Mouse (Mus musculus): ENCODE measurements around the gene Olfr937. TPM values are rescaled to one million over a fixed set of nuclear protein-coding genes. Genes with fewer than 3 reads are reported as not detected.

Olfr937 gene
- not detected in 2 replicates for polyA plus RNA-seq (2015; fragmentation: Nextera tagmentation; extraction: Ambion mirVana)

DNA sequence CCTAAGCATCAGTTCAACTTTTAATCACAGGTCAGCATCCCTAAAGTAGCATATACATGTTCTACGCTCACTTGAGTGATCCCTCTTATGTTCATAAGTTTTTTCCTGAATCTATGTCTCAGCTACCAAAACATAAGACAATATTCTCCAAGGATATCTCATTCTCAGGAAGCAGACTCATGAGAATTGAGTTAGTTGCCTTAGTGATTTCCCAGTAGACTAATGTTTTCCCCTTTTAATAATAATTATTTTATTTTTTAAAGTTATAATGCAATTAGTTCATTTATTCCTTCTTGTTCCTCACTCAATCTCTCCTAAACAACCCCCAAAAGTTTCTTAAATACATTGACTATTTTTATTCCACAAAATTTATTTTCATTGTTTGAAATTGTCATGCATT lies at the start of gene Olfr937:
Olfr937 (minus strand) TSS at position 101 of the 400 bp plus-strand sequence.
- ATAC-seq (ENCODE audit: insufficient read depth), result no peak
- no peak within 1 kb of the TSS for H3K4me2 ChIP-seq
- H3K4me1 ChIP-seq (replicated peaks), result no peaks in the 10 kb centered on the region
- H3K27ac ChIP-seq (replicated peaks), result no peak within 1 kb of the TSS
- WGBS (ENCODE audit: insufficient replicate concordance), result 60% methylated on average over 1 of the region's 1 CpGs
- H3K4me3 ChIP-seq (replicated peaks), result no peak within 1 kb of the TSS
- no peaks in the 10 kb centered on the region for H3K27me3 ChIP-seq
- no peaks in the 10 kb centered on the region for H3K36me3 ChIP-seq (replicated peaks)
- no peak within 1 kb of the TSS for H3K9ac ChIP-seq
- H3K9me3 ChIP-seq (replicated peaks), result no peaks in the 10 kb centered on the region

DNA sequence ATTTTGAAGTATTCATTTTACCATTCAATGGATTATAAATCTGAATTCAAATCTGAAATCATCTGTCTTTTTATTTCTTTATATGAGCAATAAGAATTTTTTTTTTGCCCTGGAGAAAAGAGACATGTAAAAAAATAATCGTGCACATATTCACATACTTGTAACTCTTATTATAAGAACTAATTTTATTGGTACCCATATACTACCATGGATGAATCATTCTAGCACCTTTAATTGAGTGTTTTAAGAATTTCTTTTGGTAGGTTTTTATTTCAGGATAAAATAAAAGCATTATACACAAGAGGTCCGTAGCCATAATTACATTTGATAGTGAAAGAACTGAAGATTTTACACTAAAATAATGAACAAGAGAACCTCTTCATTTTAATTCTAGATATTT lies 14.0 kb upstream of the Olfr937 start, which contains the start of gene Olfr938:
Olfr938 (minus strand) TSS at position 101 of the 400 bp plus-strand sequence.
- no peaks in the 10 kb centered on the region for H3K36me3 ChIP-seq (replicated peaks)
- no peak within 1 kb of the TSS for H3K4me2 ChIP-seq
- no peak for ATAC-seq (ENCODE audit: insufficient read depth)
- no peaks in the 10 kb centered on the region for H3K27me3 ChIP-seq
- H3K9ac ChIP-seq, result no peak within 1 kb of the TSS
- 60% methylated on average over 2 of the region's 2 CpGs for WGBS (ENCODE audit: insufficient replicate concordance)
- H3K4me1 ChIP-seq (replicated peaks), result no peaks in the 10 kb centered on the region
- H3K27ac ChIP-seq (replicated peaks), result no peak within 1 kb of the TSS
- H3K9me3 ChIP-seq (replicated peaks), result no peaks in the 10 kb centered on the region
- H3K4me3 ChIP-seq (replicated peaks), result no peak within 1 kb of the TSS

DNA sequence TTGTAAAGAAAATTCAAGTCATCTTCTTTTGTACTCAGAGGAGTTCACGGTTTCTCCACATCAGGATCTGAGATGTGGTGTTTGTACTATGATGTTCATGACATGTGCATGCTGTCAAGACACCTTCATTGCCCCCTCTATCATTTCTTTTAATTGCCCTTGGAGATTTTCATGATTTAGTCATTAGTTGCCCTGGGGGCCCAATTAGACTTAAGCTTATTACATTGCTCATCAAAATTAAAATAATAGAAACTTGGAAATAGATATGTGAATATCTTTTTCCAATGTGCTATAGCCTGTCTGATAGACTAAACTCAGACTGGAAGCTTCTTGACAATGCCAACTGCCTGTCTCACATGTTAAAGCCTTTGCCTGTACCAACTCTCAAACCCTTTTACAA lies 41.5 kb downstream of the Olfr937 start, which contains the start of gene Olfr146:
Olfr146 (minus strand) TSS at position 101 of the 400 bp plus-strand sequence.
- ATAC-seq (ENCODE audit: insufficient read depth), result no peak
- Histone ChIP-seq H3K27me3 (no peaks in the 10 kb centered on the region), H3K9ac (no peak within 1 kb of the TSS), H3K4me2 (no peak within 1 kb of the TSS), H3K36me3 (replicated peaks) (no peaks in the 10 kb centered on the region), H3K27ac (replicated peaks) (no peak within 1 kb of the TSS), H3K4me1 (replicated peaks) (no peaks in the 10 kb centered on the region), H3K9me3 (replicated peaks) (no peaks in the 10 kb centered on the region), H3K4me3 (replicated peaks) (no peak within 1 kb of the TSS)
- WGBS (ENCODE audit: insufficient replicate concordance), result 51% methylated on average over 1 of the region's 1 CpGs

Small RNA genes lying within 50 kb of the gene (microRNA-seq; reads per million reads assigned to microRNA genes)
- gene Gm25032 (not detected), gene Gm25529 (not detected)

Other genes starting within 250 kb of the Olfr937 start
- 0.03 TPM in 1 of 2 replicates, not detected in the other for gene Olfr923, start 238.4 kb downstream of the Olfr937 start, polyA plus RNA-seq (2015; fragmentation: Nextera tagmentation; extraction: Ambion mirVana)
- not detected in 2 replicates for gene Olfr924, start 220.5 kb downstream of the Olfr937 start, polyA plus RNA-seq (2015; fragmentation: Nextera tagmentation; extraction: Ambion mirVana)
- gene Olfr26, start 209.9 kb downstream of the Olfr937 start, polyA plus RNA-seq (2015; fragmentation: Nextera tagmentation; extraction: Ambion mirVana), result not detected in 2 replicates
- not detected in 2 replicates for gene Olfr926, start 187.8 kb downstream of the Olfr937 start, polyA plus RNA-seq (2015; fragmentation: Nextera tagmentation; extraction: Ambion mirVana)
- not detected in 2 replicates for gene Olfr930, start 135.1 kb downstream of the Olfr937 start, polyA plus RNA-seq (2015; fragmentation: Nextera tagmentation; extraction: Ambion mirVana)
- gene Olfr933, start 92.6 kb downstream of the Olfr937 start, polyA plus RNA-seq (2015; fragmentation: Nextera tagmentation; extraction: Ambion mirVana), result not detected in 2 replicates
- not detected in 2 replicates for gene Olfr934, start 76.6 kb downstream of the Olfr937 start, polyA plus RNA-seq (2015; fragmentation: Nextera tagmentation; extraction: Ambion mirVana)
- gene Olfr935, start 65.3 kb downstream of the Olfr937 start, polyA plus RNA-seq (2015; fragmentation: Nextera tagmentation; extraction: Ambion mirVana), result not detected in 2 replicates
- not detected in 2 replicates for gene Olfr146, start 41.6 kb downstream of the Olfr937 start, polyA plus RNA-seq (2015; fragmentation: Nextera tagmentation; extraction: Ambion mirVana)
- not detected in 2 replicates for gene Olfr938, start 13.9 kb upstream of the Olfr937 start, polyA plus RNA-seq (2015; fragmentation: Nextera tagmentation; extraction: Ambion mirVana)
- gene Olfr27, start 63.2 kb upstream of the Olfr937 start, polyA plus RNA-seq (2015; fragmentation: Nextera tagmentation; extraction: Ambion mirVana), result not detected in 2 replicates
- not detected in 2 replicates for gene Olfr943, start 101.4 kb upstream of the Olfr937 start, polyA plus RNA-seq (2015; fragmentation: Nextera tagmentation; extraction: Ambion mirVana)
- not detected in 2 replicates for gene Olfr944, start 137.0 kb upstream of the Olfr937 start, polyA plus RNA-seq (2015; fragmentation: Nextera tagmentation; extraction: Ambion mirVana)
- not detected in 2 replicates for gene Olfr1537, start 185.0 kb upstream of the Olfr937 start, polyA plus RNA-seq (2015; fragmentation: Nextera tagmentation; extraction: Ambion mirVana)
- gene Olfr945, start 211.9 kb upstream of the Olfr937 start, polyA plus RNA-seq (2015; fragmentation: Nextera tagmentation; extraction: Ambion mirVana), result not detected in 2 replicates

All from liver, embryonic 15.5 days (tissue).